Mouse (Mus musculus) limb, embryonic 12.5 days (tissue): ENCODE results near the gene Hist1h2aa. TPM values are rescaled to one million over a fixed set of nuclear protein-coding genes. Genes with fewer than 3 reads are reported as not detected.
A peak's percentile ranks its signal among the peaks of the same experiment; 100 is the strongest.

Experiments
- ATAC-seq: fragments of 200-750 bp; cut with Nextera tagmentation; 2 replicates; pipeline ENCODE4 v1.8.0; 2017; ENCODE audit warnings: low read depth, moderate TSS enrichment; ENCODE audit not compliant: insufficient number of reproducible peaks, insufficient read depth, low FRiP score, low TSS enrichment
- H3K27ac ChIP-seq: fragments of 300-500 bp; sonication (generic); 2 replicates; pipeline ENCODE4 v1.5.1; 2016; ENCODE audit warnings: mild to moderate bottlenecking, moderate library complexity
- H3K27me3 ChIP-seq: fragments of 300-500 bp; sonication (generic); 2 replicates; pipeline ENCODE4 v1.6.1; 2016; ENCODE audit warnings: mild to moderate bottlenecking, moderate library complexity
- H3K36me3 ChIP-seq: fragments of 300-500 bp; sonication (generic); 2 replicates; pipeline ENCODE4 v1.6.1; 2016; ENCODE audit warnings: mild to moderate bottlenecking, moderate library complexity
- H3K4me1 ChIP-seq: fragments of 300-500 bp; sonication (generic); replicated peaks from 2 replicates; pipeline ENCODE4 v1.6.1; 2016
- H3K4me2 ChIP-seq: fragments of 300-500 bp; sonication (generic); 2 replicates; pipeline ENCODE4 v1.6.1; 2016; ENCODE audit warnings: mild to moderate bottlenecking, moderate library complexity
- H3K4me3 ChIP-seq: fragments of 300-500 bp; sonication (generic); replicated peaks from 2 replicates; pipeline ENCODE4 v1.5.1; 2016; ENCODE audit warnings: mild to moderate bottlenecking
- H3K9ac ChIP-seq: fragments of 300-500 bp; sonication (generic); replicated peaks from 2 replicates; pipeline ENCODE4 v1.6.1; 2016; ENCODE audit warnings: mild to moderate bottlenecking, moderate library complexity
- H3K9me3 ChIP-seq: fragments of 300-500 bp; sonication (generic); 2 replicates; pipeline ENCODE4 v1.6.1; 2016; ENCODE audit warnings: mild to moderate bottlenecking, moderate library complexity
- WGBS: fragments of 180-500 bp; shearing (Covaris S2); methylation state at CpG from one replicate; pipeline ENCODE4 v1.1.7; 2016; 5-methylcytosine and 5-hydroxymethylcytosine counted together
- polyA plus RNA-seq: library from polyadenylated mRNA; unstranded; fragments of >200 nt; fragmentation: Nextera tagmentation; extraction: Ambion mirVana; gene quantifications from 2 replicates; pipeline ENCODE4 v1.2.1, GENCODE M21; 2016

Gene Hist1h2aa
- not detected in 2 replicates for polyA plus RNA-seq

GRCm38 (mm10) chr13:23934211-23934520 lies at the start of gene Hist1h2aa:
TSS of gene Hist1h2aa (plus strand) at chr13:23934462.
- Histone ChIP-seq H3K4me3 (no peak within 1 kb of the TSS), H3K4me1 (peaks cover 9% of the 10 kb centered on the region), H3K27ac (no peak within 1 kb of the TSS), H3K36me3 (no peaks in the 10 kb centered on the region), H3K27me3 (no peaks in the 10 kb centered on the region), H3K9me3 (no peaks in the 10 kb centered on the region), H3K4me2 (no peak within 1 kb of the TSS), H3K9ac (no peak within 1 kb of the TSS)
- 94% methylated on average over 10 of the region's 10 CpGs for WGBS
- ATAC-seq, result no peak

GRCm38 (mm10) chr13:23885540-23885939 lies 48.7 kb upstream of the Hist1h2aa start:
- Histone ChIP-seq H3K4me1 (peaks cover 10% of the 10 kb centered on the region), H3K9me3 (no peaks in the 10 kb centered on the region), H3K4me3 (no peak overlapping the region), H3K27me3 (no peaks in the 10 kb centered on the region), H3K9ac (no peak overlapping the region), H3K27ac (no peak overlapping the region), H3K36me3 (no peaks in the 10 kb centered on the region), H3K4me2 (no peak overlapping the region)
- no peak for ATAC-seq
- WGBS, result 47% methylated on average over 2 of the region's 2 CpGs

- Histone ChIP-seq H3K4me3 (no peak overlapping the region), H3K36me3 (no peaks in the 10 kb centered on the region), H3K27me3 (no peaks in the 10 kb centered on the region), H3K9ac (no peak overlapping the region), H3K9me3 (no peaks in the 10 kb centered on the region), H3K4me2 (no peak overlapping the region), H3K4me1 (peaks cover 10% of the 10 kb centered on the region), H3K27ac (no peak overlapping the region)
- ATAC-seq, result no peak
- WGBS, result 68% methylated on average over 3 of the region's 3 CpGs
Measured at GRCm38 (mm10) chr13:23887026-23887725, 47.1 kb upstream of the Hist1h2aa start.

- peaks cover 10% of the 10 kb centered on the region for H3K4me1 ChIP-seq
- no peak overlapping the region for H3K9ac ChIP-seq
- no peaks in the 10 kb centered on the region for H3K36me3 ChIP-seq
- WGBS, result 42% methylated on average over 6 of the region's 6 CpGs
- no peaks in the 10 kb centered on the region for H3K9me3 ChIP-seq
- peak; percentile 63; the same call in 1 of the 2 replicates for ATAC-seq
- no peaks in the 10 kb centered on the region for H3K27me3 ChIP-seq
- H3K4me3 ChIP-seq, result no peak overlapping the region
- no peak overlapping the region for H3K4me2 ChIP-seq
- H3K27ac ChIP-seq, result peak overlapping the region; percentile 45; the same call in 1 of the 2 replicates
Measured at GRCm38 (mm10) chr13:23889011-23889605, 45.2 kb upstream of the Hist1h2aa start.

GRCm38 (mm10) chr13:23892592-23893268 lies 41.5 kb upstream of the Hist1h2aa start:
- H3K36me3 ChIP-seq, result no peaks in the 10 kb centered on the region
- no peaks in the 10 kb centered on the region for H3K27me3 ChIP-seq
- no peaks in the 10 kb centered on the region for H3K9me3 ChIP-seq
- no peak overlapping the region for H3K27ac ChIP-seq
- H3K4me1 ChIP-seq, result peaks cover 10% of the 10 kb centered on the region
- no peak overlapping the region for H3K9ac ChIP-seq
- WGBS, result 48% methylated on average over 9 of the region's 9 CpGs
- no peak overlapping the region for H3K4me3 ChIP-seq
- no peak overlapping the region for H3K4me2 ChIP-seq
- no peak for ATAC-seq

GRCm38 (mm10) chr13:23893269-23893593 lies 41.0 kb upstream of the Hist1h2aa start:
- Histone ChIP-seq H3K4me1 (peaks cover 10% of the 10 kb centered on the region), H3K36me3 (no peaks in the 10 kb centered on the region), H3K4me2 (no peak overlapping the region), H3K9ac (no peak overlapping the region), H3K4me3 (no peak overlapping the region), H3K9me3 (no peaks in the 10 kb centered on the region), H3K27me3 (no peaks in the 10 kb centered on the region), H3K27ac (no peak overlapping the region)
- WGBS, result 82% methylated on average over 4 of the region's 4 CpGs
- no peak for ATAC-seq

GRCm38 (mm10) chr13:23898242-23898641 lies 36.0 kb upstream of the Hist1h2aa start:
- no peaks in the 10 kb centered on the region for H3K4me1 ChIP-seq
- no peak overlapping the region for H3K4me3 ChIP-seq
- H3K4me2 ChIP-seq, result no peak overlapping the region
- no peaks in the 10 kb centered on the region for H3K27me3 ChIP-seq
- no peaks in the 10 kb centered on the region for H3K36me3 ChIP-seq
- ATAC-seq, result no peak
- H3K9me3 ChIP-seq, result no peaks in the 10 kb centered on the region
- H3K27ac ChIP-seq, result no peak overlapping the region
- H3K9ac ChIP-seq, result no peak overlapping the region
- 71% methylated on average over 6 of the region's 6 CpGs for WGBS

- Histone ChIP-seq H3K4me3 (no peak overlapping the region), H3K9me3 (no peaks in the 10 kb centered on the region), H3K36me3 (no peaks in the 10 kb centered on the region), H3K4me1 (no peaks in the 10 kb centered on the region), H3K9ac (no peak overlapping the region), H3K27ac (no peak overlapping the region), H3K4me2 (no peak overlapping the region), H3K27me3 (no peaks in the 10 kb centered on the region)
- 95% methylated on average over 5 of the region's 5 CpGs for WGBS
- ATAC-seq, result no peak
Measured at GRCm38 (mm10) chr13:23906906-23907305, 27.4 kb upstream of the Hist1h2aa start.

- no peak for ATAC-seq
- no peaks in the 10 kb centered on the region for H3K36me3 ChIP-seq
- no peaks in the 10 kb centered on the region for H3K27me3 ChIP-seq
- 83% methylated on average over 5 of the region's 5 CpGs for WGBS
- peaks cover 7% of the 10 kb centered on the region; the same call in 1 of the 2 replicates for H3K4me1 ChIP-seq
- H3K9me3 ChIP-seq, result no peaks in the 10 kb centered on the region
- H3K9ac ChIP-seq, result no peak overlapping the region
- H3K4me3 ChIP-seq, result no peak overlapping the region
- H3K4me2 ChIP-seq, result no peak overlapping the region
- no peak overlapping the region for H3K27ac ChIP-seq
Measured at GRCm38 (mm10) chr13:23910121-23910520, 24.1 kb upstream of the Hist1h2aa start.

- Histone ChIP-seq H3K4me2 (no peak overlapping the region), H3K27ac (no peak overlapping the region), H3K4me3 (no peak overlapping the region), H3K36me3 (no peaks in the 10 kb centered on the region), H3K9ac (no peak overlapping the region), H3K9me3 (no peaks in the 10 kb centered on the region), H3K4me1 (peaks cover 7% of the 10 kb centered on the region; the same call in 1 of the 2 replicates), H3K27me3 (no peaks in the 10 kb centered on the region)
- WGBS, result 75% methylated on average over 5 of the region's 5 CpGs
- no peak for ATAC-seq
Measured at GRCm38 (mm10) chr13:23911335-23911734, 22.9 kb upstream of the Hist1h2aa start.

GRCm38 (mm10) chr13:23913791-23914306 lies 20.4 kb upstream of the Hist1h2aa start:
- Histone ChIP-seq H3K27me3 (no peaks in the 10 kb centered on the region), H3K9me3 (no peaks in the 10 kb centered on the region), H3K4me2 (no peak overlapping the region), H3K9ac (no peak overlapping the region), H3K36me3 (no peaks in the 10 kb centered on the region), H3K4me1 (peaks cover 7% of the 10 kb centered on the region; the same call in 1 of the 2 replicates), H3K27ac (no peak overlapping the region), H3K4me3 (no peak overlapping the region)
- WGBS, result 55% methylated on average over 6 of the region's 6 CpGs
- no peak for ATAC-seq
